Mouse (Mus musculus) stomach, postnatal 0 days (tissue): ENCODE data around the gene Ubqln4.

Experiments
- CTCF ChIP-seq: IDR thresholded peaks from 2 replicates; pipeline ENCODE4 v1.5.1; 2016; ENCODE audit warnings: antibody characterized with exemption, low read depth, mild to moderate bottlenecking, moderate library complexity
- EP300 ChIP-seq: optimal IDR thresholded peaks from 2 replicates; pipeline ENCODE3; 2016; ENCODE audit warnings: antibody characterized with exemption

DNA sequence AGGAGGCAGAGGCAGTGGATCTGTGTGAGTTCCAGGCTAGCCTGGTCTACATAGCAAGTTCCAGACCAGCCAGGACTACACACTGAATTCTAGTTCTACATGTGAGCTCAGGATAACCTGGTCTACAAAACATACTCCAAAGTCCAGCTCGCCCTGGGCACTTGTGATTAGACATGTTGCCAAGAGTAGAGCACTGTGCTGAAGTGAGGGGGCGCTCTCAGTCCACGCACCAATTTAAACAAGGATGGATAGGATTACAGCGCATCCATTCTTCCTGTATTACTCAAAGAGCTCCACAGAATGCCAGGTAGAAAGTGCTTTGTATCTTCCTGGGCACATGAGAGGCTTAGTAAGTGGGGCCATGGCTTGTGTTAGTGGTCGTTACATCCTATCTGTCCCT lies 9.0 kb upstream of the Ubqln4 start:
- TF ChIP-seq CTCF (peak; percentile 79), EP300 (no peak)
